Mouse (Mus musculus): ENCODE measurements at regions not wholly inside any gene's neighbourhood (a gene's known extent, or its start where the extent isn't known, plus 50 kb on each side); places are given as distances from the start of the nearest gene placed in this dataset.

DNA sequence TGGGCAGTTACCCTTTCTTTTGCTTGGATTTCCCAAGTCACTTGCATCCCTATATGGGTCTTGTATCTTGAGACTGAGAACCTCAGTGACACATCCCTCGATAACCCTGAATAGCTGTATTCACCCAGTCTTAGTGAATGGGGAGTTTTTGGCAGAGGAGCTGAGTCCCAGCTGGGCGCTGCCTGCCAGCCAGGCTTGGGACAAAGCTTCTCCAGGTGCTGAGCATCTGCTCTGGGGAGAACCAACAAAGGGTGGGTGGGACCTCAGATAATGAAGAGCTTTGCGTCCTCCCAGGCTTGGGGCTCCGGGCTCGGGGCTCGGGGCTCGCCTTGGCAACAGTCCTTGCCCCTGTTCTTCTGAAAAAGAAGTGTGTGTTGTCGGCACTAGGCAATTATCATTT, 100.4 kb upstream of the Stmnd1 start:
- H3K27ac ChIP-seq (ENCODE audit: poor library complexity, severe bottlenecking): no peak overlapping the region
- no peaks in the 10 kb centered on the region for H3K36me3 ChIP-seq
- H3K27me3 ChIP-seq (replicated peaks): no peaks in the 10 kb centered on the region
- no peak overlapping the region for H3K4me3 ChIP-seq
- no peak overlapping the region for H3K9ac ChIP-seq
- no peak for ATAC-seq (ENCODE audit: insufficient number of reproducible peaks, low FRiP score)
- no peaks in the 10 kb centered on the region for H3K9me3 ChIP-seq (replicated peaks)
- no peak overlapping the region for H3K4me2 ChIP-seq
- 51% methylated on average over 8 of the region's 8 CpGs for WGBS
- no peaks in the 10 kb centered on the region for H3K4me1 ChIP-seq (replicated peaks)

- WGBS: 4% methylated on average over 10 of the region's 10 CpGs
- Histone ChIP-seq H3K9ac (peak overlapping the region; percentile 35; the same call in 1 of the 2 replicates), H3K4me1 (replicated peaks) (no peaks in the 10 kb centered on the region), H3K27me3 (replicated peaks) (0 out of 2 replicates have a peak, but pooled peaks cover 5% of the 10 kb centered on the region), H3K36me3 (no peaks in the 10 kb centered on the region), H3K4me3 (0 out of 2 replicates have a peak overlapping the region, but pooled peaks have one; percentile 9), H3K27ac (ENCODE audit: poor library complexity, severe bottlenecking) (no peak overlapping the region), H3K4me2 (peak overlapping the region; percentile 57), H3K9me3 (replicated peaks) (0 out of 2 replicates have a peak, but pooled peaks cover 2% of the 10 kb centered on the region)
- 0 out of 2 replicates have a peak, but pooled peaks have one; percentile 29 for ATAC-seq (ENCODE audit: insufficient number of reproducible peaks, low FRiP score)
These were observed 111.5 kb upstream of the Stmnd1 start for GRCm38 (mm10) chr13:46162025-46162374.

DNA sequence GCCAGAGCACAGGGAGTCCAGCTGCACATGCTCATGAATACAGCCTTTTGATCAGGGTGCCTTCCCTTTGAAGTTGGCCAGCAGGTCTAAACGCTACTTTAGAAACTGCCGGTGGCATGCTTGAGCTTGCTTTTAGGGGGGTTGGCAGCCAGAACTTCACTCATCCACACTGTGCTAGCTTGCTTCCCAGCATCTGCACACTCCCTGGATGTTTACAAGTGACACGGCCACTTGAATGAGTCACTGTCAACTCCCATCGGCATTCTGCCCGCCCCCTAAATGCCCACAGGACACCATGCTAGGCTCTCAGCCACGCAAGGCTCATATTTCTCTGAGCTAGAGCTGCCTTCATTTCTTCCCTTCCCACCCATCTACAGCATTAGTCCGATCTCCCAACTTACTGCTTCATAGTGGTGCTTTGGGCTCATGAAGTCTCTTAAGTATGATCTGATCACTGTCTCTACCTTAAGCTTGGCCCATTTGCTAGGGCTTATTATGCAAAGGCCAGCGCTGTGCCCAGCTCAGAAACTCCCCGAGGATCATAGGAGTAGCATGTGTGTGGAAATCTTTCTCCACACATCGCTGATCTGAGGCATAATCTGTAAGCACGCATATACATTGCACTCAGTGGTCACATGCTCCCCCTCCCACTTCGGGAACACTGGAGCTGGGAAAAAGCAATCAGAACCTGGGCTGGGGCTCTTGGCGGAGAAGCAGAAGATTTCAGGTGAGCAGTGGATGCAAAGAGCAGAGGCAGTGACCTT, 112.1 kb upstream of the Stmnd1 start:
- Histone ChIP-seq H3K4me1 (replicated peaks) (no peaks in the 10 kb centered on the region), H3K27ac (ENCODE audit: poor library complexity, severe bottlenecking) (no peak overlapping the region), H3K4me3 (0 out of 2 replicates have a peak overlapping the region, but pooled peaks have one; percentile 9), H3K27me3 (replicated peaks) (0 out of 2 replicates have a peak, but pooled peaks cover 5% of the 10 kb centered on the region), H3K9ac (peak overlapping the region; percentile 35; the same call in 1 of the 2 replicates), H3K4me2 (peak overlapping the region; percentile 57), H3K9me3 (replicated peaks) (0 out of 2 replicates have a peak, but pooled peaks cover 3% of the 10 kb centered on the region), H3K36me3 (no peaks in the 10 kb centered on the region)
- WGBS: 45% methylated on average over 13 of the region's 13 CpGs
- no peak for ATAC-seq (ENCODE audit: insufficient number of reproducible peaks, low FRiP score)

DNA sequence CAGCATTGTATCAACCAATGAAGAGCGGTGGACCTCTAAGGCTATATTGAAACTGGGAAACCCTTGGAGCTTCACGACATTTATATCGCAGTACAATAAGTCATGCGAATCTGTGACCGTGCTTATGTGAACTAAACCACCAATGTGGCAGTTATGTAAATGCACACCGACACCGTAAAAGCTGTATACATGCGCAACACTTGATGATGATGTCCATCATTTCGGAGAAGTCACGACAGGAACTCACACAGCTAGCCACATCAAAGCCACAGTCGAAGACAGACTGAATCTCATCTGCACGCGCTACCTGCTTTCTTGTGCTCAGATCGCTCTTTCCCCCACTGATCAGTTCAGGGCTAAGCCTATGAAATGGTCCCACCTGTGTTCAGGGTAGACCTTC, 114.2 kb upstream of the Stmnd1 start:
- H3K4me3 ChIP-seq: no peak overlapping the region
- 0 out of 2 replicates have a peak, but pooled peaks cover 3% of the 10 kb centered on the region for H3K27me3 ChIP-seq (replicated peaks)
- ATAC-seq (ENCODE audit: insufficient number of reproducible peaks, low FRiP score): no peak
- no peak overlapping the region for H3K4me2 ChIP-seq
- H3K27ac ChIP-seq (ENCODE audit: poor library complexity, severe bottlenecking): no peak overlapping the region
- H3K9ac ChIP-seq: no peak overlapping the region
- 0 out of 2 replicates have a peak, but pooled peaks cover 3% of the 10 kb centered on the region for H3K9me3 ChIP-seq (replicated peaks)
- 91% methylated on average over 14 of the region's 14 CpGs for WGBS
- no peaks in the 10 kb centered on the region for H3K36me3 ChIP-seq
- no peaks in the 10 kb centered on the region for H3K4me1 ChIP-seq (replicated peaks)

- Histone ChIP-seq H3K4me2 (no peak overlapping the region), H3K36me3 (no peaks in the 10 kb centered on the region), H3K27me3 (replicated peaks) (no peaks in the 10 kb centered on the region), H3K9ac (no peak overlapping the region), H3K27ac (ENCODE audit: poor library complexity, severe bottlenecking) (no peak overlapping the region), H3K4me1 (replicated peaks) (no peaks in the 10 kb centered on the region), H3K4me3 (no peak overlapping the region), H3K9me3 (replicated peaks) (0 out of 2 replicates have a peak, but pooled peaks cover 10% of the 10 kb centered on the region)
- no peak for ATAC-seq (ENCODE audit: insufficient number of reproducible peaks, low FRiP score)
- WGBS: 81% methylated on average over 14 of the region's 14 CpGs
These were observed 120.0 kb upstream of the Stmnd1 start for GRCm38 (mm10) chr13:46153282-46154260.

- H3K27me3 ChIP-seq (replicated peaks): no peaks in the 10 kb centered on the region; the same call in 1 of the 2 replicates
- no peak overlapping the region for H3K4me2 ChIP-seq
- no peak overlapping the region for H3K9ac ChIP-seq
- no peak for ATAC-seq (ENCODE audit: insufficient number of reproducible peaks, low FRiP score)
- H3K4me3 ChIP-seq: no peak overlapping the region
- H3K36me3 ChIP-seq: no peaks in the 10 kb centered on the region
- no peaks in the 10 kb centered on the region for H3K9me3 ChIP-seq (replicated peaks)
- no peaks in the 10 kb centered on the region for H3K4me1 ChIP-seq (replicated peaks)
- WGBS: 83% methylated on average over 3 of the region's 3 CpGs
- H3K27ac ChIP-seq (ENCODE audit: poor library complexity, severe bottlenecking): no peak overlapping the region
These were observed 133.5 kb upstream of the Stmnd1 start for GRCm38 (mm10) chr13:46140006-46140405.

DNA sequence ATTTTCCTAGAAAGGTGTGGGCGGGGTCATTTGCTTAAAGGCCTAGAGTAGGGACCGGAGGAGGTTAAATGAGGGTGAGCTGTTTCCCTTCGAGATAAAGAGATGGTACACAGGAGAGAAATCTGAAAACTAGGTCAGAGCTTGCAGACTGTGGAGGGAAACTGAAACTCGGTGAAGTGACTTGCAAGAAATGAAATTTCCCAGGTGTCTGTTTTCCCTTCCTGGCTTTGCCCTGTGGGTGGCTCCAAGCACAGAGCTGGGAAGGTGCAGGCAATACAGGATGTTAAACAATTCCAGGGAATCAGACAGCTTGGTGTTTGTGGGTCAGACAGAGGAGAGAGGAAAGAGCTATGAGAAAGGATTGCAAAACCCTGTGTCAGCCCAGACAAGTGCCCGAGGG, 134.3 kb upstream of the Stmnd1 start:
- no peak for ATAC-seq (ENCODE audit: insufficient number of reproducible peaks, low FRiP score)
- H3K36me3 ChIP-seq: no peaks in the 10 kb centered on the region
- H3K4me2 ChIP-seq: no peak overlapping the region
- no peaks in the 10 kb centered on the region; the same call in 1 of the 2 replicates for H3K27me3 ChIP-seq (replicated peaks)
- H3K4me3 ChIP-seq: no peak overlapping the region
- H3K9me3 ChIP-seq (replicated peaks): no peaks in the 10 kb centered on the region
- 69% methylated on average over 5 of the region's 5 CpGs for WGBS
- no peak overlapping the region for H3K9ac ChIP-seq
- H3K4me1 ChIP-seq (replicated peaks): no peaks in the 10 kb centered on the region
- H3K27ac ChIP-seq (ENCODE audit: poor library complexity, severe bottlenecking): no peak overlapping the region

DNA sequence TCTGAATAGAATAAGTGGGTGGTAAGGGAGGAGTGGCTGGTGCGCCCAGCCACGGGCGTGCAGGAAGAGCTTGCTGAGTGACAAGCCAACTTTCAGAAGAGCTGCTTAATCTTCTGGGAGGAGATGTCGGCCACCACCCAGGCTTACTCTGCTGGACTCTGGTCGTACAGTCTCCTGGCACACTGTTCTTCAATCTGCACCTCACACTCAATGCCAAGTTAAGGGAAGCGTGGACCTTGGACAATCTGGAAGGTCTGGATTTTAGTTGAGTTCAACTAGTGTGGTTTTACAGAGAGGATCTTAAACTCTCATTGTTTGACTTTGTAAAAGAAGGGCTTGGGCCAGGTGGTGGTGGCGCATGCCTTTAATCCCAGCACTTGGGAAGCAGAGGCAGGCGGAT, 138.1 kb upstream of the Stmnd1 start:
- H3K27ac ChIP-seq (ENCODE audit: poor library complexity, severe bottlenecking): no peak overlapping the region
- H3K9me3 ChIP-seq (replicated peaks): no peaks in the 10 kb centered on the region
- H3K9ac ChIP-seq: no peak overlapping the region
- H3K4me3 ChIP-seq: no peak overlapping the region
- no peaks in the 10 kb centered on the region; the same call in 1 of the 2 replicates for H3K27me3 ChIP-seq (replicated peaks)
- no peaks in the 10 kb centered on the region for H3K4me1 ChIP-seq (replicated peaks)
- ATAC-seq (ENCODE audit: insufficient number of reproducible peaks, low FRiP score): no peak
- H3K36me3 ChIP-seq: no peaks in the 10 kb centered on the region
- WGBS: 71% methylated on average over 8 of the region's 8 CpGs
- H3K4me2 ChIP-seq: no peak overlapping the region

- Histone ChIP-seq H3K36me3 (no peaks in the 10 kb centered on the region), H3K9ac (no peak overlapping the region), H3K27me3 (replicated peaks) (no peaks in the 10 kb centered on the region), H3K27ac (ENCODE audit: poor library complexity, severe bottlenecking) (no peak overlapping the region), H3K9me3 (replicated peaks) (no peaks in the 10 kb centered on the region), H3K4me3 (no peak overlapping the region), H3K4me2 (no peak overlapping the region), H3K4me1 (replicated peaks) (no peaks in the 10 kb centered on the region)
- ATAC-seq (ENCODE audit: insufficient number of reproducible peaks, low FRiP score): no peak
- WGBS: 76% methylated on average over 9 of the region's 9 CpGs
These were observed 144.2 kb upstream of the Stmnd1 start for GRCm38 (mm10) chr13:46129236-46129855.

- H3K36me3 ChIP-seq: no peaks in the 10 kb centered on the region
- no peak for ATAC-seq (ENCODE audit: insufficient number of reproducible peaks, low FRiP score)
- WGBS: 67% methylated on average over 3 of the region's 3 CpGs
These were observed 150.1 kb upstream of the Stmnd1 start for GRCm38 (mm10) chr13:46123446-46123845.

More at GRCm38 (mm10) chr13:46123446-46123845, 150.1 kb upstream of the Stmnd1 start:
- H3K27me3 ChIP-seq (replicated peaks): no peaks in the 10 kb centered on the region
- H3K9ac ChIP-seq: no peak overlapping the region
- no peaks in the 10 kb centered on the region for H3K4me1 ChIP-seq (replicated peaks)
- no peak overlapping the region for H3K27ac ChIP-seq (ENCODE audit: poor library complexity, severe bottlenecking)
- H3K9me3 ChIP-seq (replicated peaks): no peaks in the 10 kb centered on the region
- no peak overlapping the region for H3K4me3 ChIP-seq
- no peak overlapping the region for H3K4me2 ChIP-seq
